Mouse (Mus musculus) stomach, postnatal 0 days (tissue): ENCODE measurements at regions not wholly inside any gene's neighbourhood (a gene's known extent, or its start where the extent isn't known, plus 50 kb on each side); places are given as distances from the start of the nearest gene placed in this dataset.

Experiments
- CTCF ChIP-seq: IDR thresholded peaks from 2 replicates; pipeline ENCODE4 v1.5.1; 2016; ENCODE audit warnings: antibody characterized with exemption, low read depth, mild to moderate bottlenecking, moderate library complexity
- EP300 ChIP-seq: optimal IDR thresholded peaks from 2 replicates; pipeline ENCODE3; 2016; ENCODE audit warnings: antibody characterized with exemption

DNA sequence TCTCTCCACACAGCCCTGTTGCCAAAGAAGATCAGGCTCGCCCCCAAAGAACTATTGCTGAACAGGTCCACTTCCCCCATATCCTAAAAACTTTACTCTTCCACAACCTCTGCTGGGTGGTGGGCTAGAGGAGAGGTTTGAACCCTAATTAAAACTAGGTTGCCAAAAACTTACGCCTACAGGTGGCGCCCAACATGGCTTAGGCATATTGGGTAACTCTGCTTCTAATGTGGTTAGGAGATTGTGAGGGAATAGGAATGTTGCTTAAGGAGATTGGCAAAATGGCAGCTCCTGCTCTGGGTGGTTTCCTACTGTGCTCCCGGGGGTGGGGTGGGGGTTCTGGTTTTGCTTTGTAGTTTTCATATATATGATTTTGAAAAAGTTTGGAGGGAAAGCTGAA lies 95.0 kb upstream of the Lemd2 start:
- TF ChIP-seq CTCF (peak; percentile 51), EP300 (no peak)
